Mouse (Mus musculus): Measurements from ENCODE around the gene Lrit2.

Lrit2 gene

DNA sequence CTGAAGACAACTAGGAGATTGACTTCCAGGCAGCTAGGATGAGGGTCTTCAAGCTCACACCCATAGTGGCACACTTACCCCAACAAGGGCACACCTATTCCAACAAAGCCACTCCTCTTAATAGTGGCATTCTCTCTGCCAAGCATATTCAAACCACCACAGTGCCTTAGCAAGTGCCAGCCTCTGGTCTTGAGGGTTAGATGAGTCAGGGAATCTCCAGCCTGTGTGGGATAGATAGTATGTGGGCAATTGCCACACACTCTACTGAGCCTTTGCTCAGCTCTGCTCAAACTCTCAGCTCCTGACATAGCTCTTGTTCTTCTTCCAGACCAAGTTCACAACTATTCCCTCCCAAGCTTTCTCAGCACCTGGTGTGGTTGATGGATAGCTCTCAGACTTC is 43.6 kb downstream of the Lrit2 start:
- no peak for DNase-seq (ENCODE audit: low spot score in 2 of 2)

DNA sequence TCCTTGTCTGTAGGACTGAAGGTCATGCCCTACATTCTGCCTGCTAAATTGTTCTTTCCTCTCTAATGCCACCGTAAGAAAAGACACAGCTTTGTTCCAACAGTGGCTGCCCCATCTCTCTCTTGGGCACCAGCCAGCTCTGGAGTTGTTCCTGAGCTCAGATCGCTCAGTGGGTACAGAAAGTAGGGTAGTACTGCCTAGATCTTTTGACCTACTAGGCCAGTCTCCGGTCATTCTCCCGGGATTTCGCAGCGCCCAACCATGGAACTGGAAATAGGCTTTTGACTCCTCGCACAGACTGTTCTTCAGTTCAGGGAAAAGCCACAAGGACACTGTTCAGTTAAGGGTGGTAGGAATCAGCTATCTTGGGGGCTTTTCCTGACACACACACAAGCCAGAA is 45.2 kb downstream of the Lrit2 start:
- DNase-seq (ENCODE audit: low spot score in 2 of 2): no peak

DNA sequence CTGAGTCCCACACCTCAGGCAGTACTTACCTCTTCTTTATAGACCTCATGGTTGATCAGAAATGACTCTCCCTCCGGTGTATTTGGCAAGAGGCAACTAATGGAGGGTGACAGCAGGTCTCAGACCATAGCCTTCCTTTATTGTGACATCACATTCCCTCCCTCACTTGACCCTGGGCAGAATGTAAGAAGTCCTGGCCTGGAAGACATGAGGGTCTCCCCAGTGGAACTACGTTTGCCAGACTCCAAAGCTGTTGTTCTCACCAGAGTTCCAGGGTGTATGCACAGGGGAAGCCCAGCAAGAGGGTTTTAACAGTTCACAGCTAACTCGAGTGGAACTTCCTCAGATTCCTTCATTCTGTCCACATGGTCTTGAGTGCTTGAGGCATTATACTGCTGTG is 46.2 kb downstream of the Lrit2 start, which contains the start of gene 2610528A11Rik:
TSS of gene 2610528A11Rik (minus strand) at position 101 of the 400 bp plus-strand sequence.
- DNase-seq (ENCODE audit: low spot score in 2 of 2): no peak

DNA sequence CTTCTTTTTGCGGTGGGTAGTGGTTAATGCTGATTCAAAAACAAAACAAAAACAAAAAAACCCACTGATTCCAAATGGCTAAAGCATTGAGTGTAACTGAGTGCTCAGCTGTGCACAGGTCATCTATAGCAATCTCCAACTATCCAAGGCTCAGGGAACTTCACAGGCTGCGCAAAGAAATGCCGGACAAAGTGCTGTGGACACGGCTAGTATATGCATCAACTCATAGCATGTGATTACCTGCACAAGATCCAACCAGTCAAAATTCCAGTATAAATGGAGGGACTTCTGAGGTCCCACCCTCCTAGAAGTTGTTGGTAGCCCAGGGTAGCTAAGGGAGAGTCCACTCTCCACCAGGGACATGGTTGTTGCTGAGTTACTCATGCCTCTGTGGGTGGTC is 51.5 kb downstream of the Lrit2 start:
- DNase-seq (ENCODE audit: low spot score in 2 of 2): no peak
